Mouse (Mus musculus): ENCODE results near the gene Lrrc29. TPM values are rescaled to one million over a fixed set of nuclear protein-coding genes. Genes with fewer than 3 reads are reported as not detected.

The Lrrc29 gene
- 0.59 and 0.69 TPM in 2 replicates for polyA plus RNA-seq (2021; fragmentation: Nextera tagmentation)
- long read RNA-seq, experiment 1, partial matches to known transcripts = 2 of 9 reads
- long read RNA-seq, experiment 1, other reads (novel, unspliced or antisense) = 7 of 9 reads
- long read RNA-seq, experiment 2 = 0 reads

DNA sequence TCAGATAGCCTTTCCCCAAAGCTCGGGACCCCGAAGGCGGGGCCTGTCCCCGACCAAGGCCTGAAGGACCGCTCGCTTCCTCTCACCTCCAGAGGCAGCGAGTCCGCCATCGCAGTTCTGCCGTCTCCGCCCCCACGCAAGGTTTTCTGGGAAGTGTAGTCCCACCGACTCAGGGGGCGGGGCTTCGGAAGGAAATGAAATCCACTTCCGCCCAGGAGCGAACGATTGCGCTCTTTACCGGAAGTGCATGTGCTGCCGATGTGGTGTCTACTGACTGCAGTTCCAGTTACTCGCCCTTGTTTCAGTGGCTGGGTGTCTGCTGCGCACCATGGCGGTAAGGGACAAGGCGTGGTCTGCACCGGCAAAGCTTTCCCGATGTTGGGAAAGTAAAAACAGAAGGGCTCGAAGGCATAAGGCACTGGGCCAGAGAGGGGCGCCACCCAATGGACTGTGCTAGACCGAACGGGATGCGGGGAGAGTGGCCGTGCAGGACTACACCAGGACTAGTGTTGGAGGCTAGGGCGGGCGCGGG, at the start of gene Lrrc29, which contains the start of gene Tmem208:
Gene Lrrc29 (minus strand): TSS at position 138 of the 532 bp plus-strand sequence.
Gene Tmem208 (plus strand): TSS at position 214 of the 532 bp plus-strand sequence.

DNA sequence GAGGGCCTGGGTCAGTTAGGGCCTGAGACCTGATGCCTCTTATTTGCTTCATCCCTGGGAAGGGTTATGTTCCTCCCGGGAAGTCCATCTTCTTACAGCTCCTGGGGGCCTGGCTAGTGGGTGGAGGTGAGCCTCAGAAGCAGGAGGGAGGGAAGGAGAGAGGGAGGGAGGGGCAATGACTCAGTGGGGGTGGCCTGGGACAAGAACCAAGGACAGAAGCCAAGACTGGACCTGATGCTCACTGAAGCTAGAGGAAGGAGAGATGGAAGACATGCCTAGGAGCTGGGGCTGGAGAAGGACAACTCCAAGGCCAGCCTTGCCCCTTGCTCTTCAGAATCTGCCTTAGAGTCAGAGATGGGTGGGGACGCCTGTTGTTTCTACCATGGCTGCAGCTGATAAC, 47.0 kb upstream of the Lrrc29 start, which contains the start of gene Plekhg4:
Gene Plekhg4 (plus strand): TSS at position 243 of the 400 bp plus-strand sequence.

DNA sequence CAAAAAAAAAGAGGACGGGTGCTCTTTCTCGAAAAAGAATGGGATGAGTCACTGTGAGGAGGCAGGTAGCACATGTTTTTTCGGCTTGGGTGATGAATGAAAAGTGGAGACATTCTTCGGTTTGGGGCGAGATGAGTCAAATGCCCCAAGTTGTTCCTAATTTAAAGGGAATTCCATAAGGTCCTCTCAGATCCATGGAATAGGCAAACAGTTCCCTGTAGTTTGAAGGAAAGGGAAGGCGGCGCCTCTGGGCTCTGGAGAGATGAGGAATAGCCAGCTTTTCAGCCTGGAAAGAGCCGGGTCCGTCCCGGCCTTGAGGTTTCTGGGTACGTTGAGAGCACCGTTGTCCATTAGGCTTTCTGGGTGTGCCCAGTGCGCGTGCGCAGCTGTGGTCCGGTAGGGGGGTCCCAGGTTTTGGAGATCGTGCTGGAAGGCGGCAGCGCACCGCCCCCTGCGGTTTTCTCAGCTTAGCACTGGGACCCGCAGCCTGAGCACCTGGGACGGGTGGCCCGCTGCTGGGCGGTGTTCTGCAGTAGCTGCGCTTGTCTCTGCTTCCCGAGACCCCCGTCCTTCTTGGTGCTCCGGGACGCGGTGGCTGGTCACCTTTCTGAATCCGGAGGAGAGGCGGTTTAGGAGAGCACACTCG, 22.5 kb upstream of the Lrrc29 start, which contains the start of gene Slc9a5:
Gene Slc9a5 (plus strand): TSS at position 394 of the 646 bp plus-strand sequence.

DNA sequence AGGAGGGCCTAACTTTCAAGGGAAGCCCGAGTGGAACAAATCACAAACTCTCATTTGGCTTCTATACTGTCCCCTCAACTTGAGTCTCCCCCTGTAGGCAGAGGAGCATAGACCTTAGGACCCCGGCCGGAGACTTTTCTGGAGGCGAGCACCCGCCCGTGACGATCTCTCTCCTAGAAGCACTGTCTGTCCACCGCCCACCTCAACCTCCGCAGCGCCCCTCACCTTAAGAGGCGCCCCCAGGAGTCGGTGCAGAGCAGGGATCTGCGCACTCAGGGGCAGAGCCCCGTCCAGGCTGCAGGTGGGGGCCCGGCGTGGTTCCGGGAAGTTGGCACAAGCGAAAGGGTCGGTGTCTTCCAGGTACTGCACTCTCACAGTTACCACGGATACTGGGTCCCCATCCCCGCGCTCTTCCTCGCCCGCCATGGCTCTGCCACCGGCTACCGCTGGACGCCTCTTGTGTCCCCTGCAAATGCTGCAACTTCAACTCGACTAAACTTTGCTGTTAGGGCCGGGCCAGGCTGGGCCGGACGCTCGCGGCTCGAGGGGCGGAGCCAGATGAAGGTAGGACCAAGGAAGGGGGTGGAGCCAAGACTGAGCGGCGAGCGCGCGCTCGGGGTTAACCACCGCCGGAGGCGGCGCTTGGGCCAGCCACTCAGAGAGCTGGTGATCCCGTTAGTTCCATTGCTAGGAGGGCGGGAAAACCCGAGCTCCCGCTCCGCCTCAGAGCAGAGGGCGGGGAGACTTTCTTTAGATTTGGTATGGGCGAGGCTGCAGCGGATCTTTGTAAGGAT, 21.5 kb upstream of the Lrrc29 start, which contains the start of gene Fhod1:
Gene Fhod1 (minus strand): TSS at position 526 of the 794 bp plus-strand sequence.

DNA sequence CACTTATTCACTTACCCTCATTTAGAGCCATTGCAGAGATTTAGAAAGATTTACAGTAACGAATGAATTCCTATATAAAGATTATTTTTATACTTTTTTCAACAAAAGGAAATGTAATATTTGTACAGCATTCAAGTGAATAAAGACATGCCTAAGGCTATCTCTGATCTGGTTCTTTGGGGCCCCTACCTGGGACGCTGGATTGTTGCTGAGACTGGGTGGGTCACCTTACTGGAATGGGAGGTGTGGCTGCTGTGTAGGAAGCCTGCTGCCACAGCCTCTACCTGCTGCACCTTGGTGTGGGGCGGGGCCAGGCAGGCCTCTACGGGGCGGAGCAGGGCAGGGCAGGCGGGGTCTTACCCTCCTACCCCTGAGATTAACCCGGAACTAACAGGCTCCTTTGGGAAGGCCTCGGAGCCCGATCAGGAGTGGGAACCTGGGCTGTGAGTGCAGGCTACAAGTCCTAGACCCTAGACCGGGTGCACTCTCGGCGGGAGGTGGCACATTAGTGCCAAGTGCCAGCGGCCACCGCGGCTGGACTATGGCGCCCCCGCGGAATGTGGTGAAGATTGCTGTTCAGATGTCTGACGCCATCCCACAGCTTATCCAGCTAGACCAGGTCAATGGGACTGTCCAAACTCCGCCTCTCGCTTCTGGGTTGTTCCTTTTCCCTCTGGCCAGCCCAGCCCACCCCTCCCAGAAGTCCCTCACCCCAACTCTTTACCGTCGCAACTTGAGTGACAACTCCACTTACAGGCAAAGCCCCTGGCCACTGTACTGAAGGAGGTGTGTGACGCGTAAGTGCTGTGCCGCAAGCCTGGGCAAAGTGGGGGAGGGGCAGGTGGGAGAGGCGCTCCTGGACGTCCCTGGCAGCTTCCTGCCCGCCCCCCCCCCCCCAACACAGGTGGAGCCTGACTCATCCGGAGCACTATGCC, 20.6 kb downstream of the Lrrc29 start, which contains the start of gene Elmo3:
Gene Elmo3 (plus strand): TSS at position 391 of the 935 bp plus-strand sequence.

DNA sequence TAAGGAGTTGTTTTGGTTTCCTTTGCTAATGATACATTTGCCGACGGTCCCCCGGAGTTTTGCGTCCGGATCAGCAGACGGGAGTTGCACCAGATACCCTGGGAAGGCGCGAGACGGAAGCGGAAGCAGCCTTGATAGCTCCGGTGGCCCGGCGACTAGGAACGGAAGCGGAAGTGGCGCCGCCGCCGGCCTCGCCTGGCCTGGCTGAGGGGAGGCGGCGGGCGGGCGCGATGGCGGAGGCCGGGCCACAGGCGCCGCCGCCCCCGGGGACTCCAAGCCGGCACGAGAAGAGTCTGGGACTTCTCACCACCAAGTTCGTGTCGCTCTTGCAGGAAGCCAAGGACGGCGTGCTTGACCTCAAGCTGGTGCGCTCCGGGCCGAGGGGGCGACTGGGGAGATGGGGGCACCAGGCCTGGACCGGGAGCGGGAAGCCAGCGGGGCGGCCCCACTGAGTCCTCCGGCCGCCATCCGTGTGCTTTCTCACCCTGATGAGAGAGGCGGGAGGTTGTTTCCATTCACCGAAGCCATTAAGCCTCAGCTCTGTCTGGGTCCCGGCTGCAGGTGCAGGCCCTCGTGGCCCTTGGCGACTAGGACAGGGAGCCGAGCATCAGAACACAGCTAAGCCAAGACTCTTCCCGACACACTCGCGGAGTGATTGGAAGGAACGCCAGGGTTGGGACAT, 28.4 kb downstream of the Lrrc29 start, which contains the start of gene E2f4:
Gene E2f4 (plus strand): TSS at position 153 of the 682 bp plus-strand sequence.

DNA sequence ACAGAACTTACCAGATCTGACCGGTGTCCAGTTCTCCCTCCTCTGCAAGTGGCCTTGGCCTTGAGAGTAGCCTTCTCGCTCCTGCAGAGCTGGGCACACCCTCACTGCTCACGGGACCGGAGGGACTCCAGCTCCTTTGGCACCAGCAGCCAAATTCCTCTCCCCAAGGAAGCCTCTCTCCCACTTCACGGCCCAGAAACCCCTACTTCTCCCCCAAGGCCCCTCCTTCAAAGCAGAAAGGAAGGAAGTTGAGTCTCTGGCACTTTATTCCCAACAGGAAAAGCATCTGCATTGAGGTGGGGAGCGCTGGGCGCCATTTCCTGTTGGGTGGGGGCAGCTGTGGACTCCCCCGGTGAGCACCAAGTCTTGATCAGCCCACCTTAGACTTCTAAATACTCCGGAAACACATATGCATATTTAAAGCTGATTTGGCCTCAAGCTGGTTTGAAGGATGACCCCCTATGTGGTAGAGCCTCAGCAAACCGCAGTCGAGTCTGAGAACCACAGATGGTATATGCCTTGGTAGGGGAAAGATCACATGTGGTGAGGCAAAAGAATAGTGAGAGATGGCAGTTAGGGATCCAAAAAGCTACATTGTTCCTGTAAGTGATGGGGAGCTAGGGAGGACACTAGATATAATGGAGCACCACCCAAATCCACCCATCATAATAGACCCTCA, 30.0 kb downstream of the Lrrc29 start, which contains the start of gene Exoc3l:
Gene Exoc3l (minus strand): TSS at position 207 of the 679 bp plus-strand sequence.

DNA sequence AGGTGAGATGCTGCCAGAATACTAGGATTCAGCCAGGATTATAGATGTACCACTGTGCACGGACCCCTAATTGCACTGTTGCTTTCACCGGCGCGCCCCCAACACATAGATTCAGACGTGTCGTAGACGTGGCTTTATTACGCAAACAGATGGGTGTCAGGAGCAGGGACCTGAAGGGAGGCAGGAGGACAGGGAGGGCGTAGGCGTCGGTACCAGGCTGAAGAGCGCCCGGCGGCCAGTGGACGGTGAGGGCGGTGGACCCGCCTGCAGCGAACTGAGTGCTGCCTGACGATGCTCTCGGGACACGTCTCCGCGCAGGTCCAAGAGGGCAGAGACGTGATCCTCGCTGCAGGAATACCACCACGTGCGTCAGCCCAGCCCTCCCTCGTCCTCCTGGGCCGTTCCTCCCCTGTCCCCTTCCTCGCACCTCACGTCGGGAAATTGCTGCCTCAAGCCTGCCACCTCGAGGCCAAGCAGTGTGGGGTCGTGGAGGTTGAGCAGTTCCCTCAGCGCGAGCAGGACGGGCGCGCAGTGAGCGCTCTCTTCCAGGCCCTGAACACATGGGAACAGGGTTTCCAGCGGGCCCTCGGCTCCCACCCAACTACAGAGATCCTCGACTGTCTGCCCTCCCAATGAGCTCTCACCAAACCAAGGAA, 36.1 kb downstream of the Lrrc29 start, which contains the start of gene 4931428F04Rik:
Gene 4931428F04Rik (minus strand): TSS at position 60 of the 656 bp plus-strand sequence.

DNA sequence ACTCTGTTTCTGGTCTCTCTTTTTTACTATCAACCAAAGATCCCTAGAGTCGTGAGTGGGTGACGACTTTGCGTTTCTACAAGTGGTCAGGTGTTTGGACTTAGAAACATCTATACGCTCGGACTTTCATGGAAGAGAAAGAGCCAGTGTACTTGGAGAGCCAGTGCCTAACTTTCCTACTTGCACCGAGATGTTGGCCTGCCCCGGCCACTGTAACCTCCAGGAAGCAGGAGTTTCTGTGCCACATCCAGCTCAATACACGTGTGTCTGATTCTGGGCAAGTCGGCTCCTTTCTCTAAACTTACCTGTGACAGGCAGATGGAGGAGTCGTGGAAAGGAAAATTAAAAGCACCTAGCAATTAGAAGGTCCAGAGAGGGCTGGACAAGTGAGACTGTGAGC, 50.2 kb downstream of the Lrrc29 start, which contains the start of gene Nol3:
Gene Nol3 (plus strand): TSS at position 301 of the 400 bp plus-strand sequence.

DNA sequence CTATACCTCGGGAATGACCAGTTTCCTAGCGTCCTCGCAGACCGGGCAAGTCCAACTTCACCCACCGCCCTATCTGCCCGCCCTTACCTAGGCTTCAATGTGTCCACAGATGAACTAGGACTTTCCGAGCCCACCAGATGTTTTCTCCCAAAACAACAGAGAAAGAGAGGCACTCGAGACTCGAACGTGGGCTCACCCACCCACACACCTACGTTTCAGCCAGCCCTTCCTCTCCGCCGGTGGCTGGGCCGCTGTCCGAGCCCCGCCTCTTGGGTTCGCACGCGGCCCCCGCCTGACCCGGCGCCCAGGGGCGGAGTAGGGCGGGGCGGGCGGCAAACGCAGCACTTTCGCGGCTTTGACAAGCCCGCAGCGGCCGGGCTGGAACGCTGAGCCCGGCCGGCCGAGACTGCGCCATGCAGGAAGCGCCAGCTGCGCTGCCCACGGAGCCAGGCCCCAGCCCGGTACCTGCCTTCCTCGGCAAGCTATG, 56.6 kb downstream of the Lrrc29 start, which contains the start of gene Hsf4:
Gene Hsf4 (plus strand): TSS at position 341 of the 487 bp plus-strand sequence.

DNA sequence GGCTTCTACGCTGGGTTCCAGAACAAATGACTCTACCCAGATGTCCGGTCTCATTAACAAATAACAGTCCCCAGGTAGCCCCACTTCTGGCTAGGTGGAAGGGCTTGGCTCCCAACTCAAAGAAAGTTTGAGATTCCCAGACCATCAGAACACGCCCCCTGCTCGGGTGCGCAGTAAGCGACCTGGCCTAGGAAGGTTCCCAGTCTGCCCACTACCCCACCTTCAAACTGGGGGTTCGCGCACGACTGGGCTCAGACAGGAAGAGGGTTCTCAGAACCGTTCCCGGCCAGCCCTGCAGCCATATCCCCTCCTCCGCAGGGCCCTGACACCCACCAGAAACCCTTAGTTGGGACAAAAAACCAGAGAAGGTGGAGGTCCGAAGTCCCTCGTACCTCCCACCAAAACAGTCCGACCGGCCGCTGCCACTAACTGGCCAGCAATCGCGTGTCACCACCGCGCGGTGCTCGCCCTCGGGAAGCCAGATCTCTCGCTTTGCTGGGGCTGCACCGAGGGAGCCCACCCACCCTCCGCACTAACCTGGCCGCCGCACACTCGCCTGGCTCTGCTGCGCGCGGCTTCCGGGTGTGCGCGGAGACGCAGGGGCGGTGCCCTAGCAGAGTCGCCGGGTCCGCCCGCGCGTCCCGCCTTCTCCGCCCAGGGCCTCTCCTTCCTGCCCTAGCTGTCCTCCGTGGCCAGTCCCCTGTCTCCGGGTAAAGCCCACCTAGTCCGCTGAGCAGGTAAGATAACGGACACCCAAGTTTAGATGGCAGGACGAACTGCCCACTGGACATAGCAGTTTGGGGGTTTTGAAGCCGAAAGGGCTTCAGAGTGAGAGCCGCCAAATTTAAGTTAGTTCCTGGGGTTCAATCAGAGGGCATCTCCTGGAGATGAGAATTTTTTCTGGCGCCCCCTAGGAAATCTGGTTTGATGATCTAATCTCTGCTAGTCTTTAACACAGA, 61.8 kb downstream of the Lrrc29 start, which contains the start of the genes Tradd and Fbxl8:
Gene Tradd (minus strand): TSS at position 586 of the 959 bp plus-strand sequence.
Gene Fbxl8 (plus strand): TSS at position 625 of the 959 bp plus-strand sequence.

Other genes starting within 250 kb of the Lrrc29 start
- not detected in 2 replicates for gene Ces3b, start 242.5 kb downstream of the Lrrc29 start, polyA plus RNA-seq (2021; fragmentation: Nextera tagmentation)
- gene Ces4a, start 194.5 kb downstream of the Lrrc29 start, polyA plus RNA-seq (2021; fragmentation: Nextera tagmentation) = not detected in 2 replicates
- gene Cbfb, start 155.6 kb downstream of the Lrrc29 start, polyA plus RNA-seq (2021; fragmentation: Nextera tagmentation) = 8.5 and 10.8 TPM in 2 replicates
- gene D230025D16Rik, start 101.1 kb downstream of the Lrrc29 start, polyA plus RNA-seq (2021; fragmentation: Nextera tagmentation) = 22.2 and 27.3 TPM in 2 replicates
- gene B3gnt9, start 71.1 kb downstream of the Lrrc29 start, polyA plus RNA-seq (2021; fragmentation: Nextera tagmentation) = 3.3 and 4.8 TPM in 2 replicates
- gene Tradd, start 61.7 kb downstream of the Lrrc29 start, polyA plus RNA-seq (2021; fragmentation: Nextera tagmentation) = 8.4 and 9.6 TPM in 2 replicates
- 1.7 and 2.3 TPM in 2 replicates for gene Fbxl8, start 61.6 kb downstream of the Lrrc29 start, polyA plus RNA-seq (2021; fragmentation: Nextera tagmentation)
- gene Hsf4, start 56.5 kb downstream of the Lrrc29 start, polyA plus RNA-seq (2021; fragmentation: Nextera tagmentation) = 3.0 and 10.1 TPM in 2 replicates
- gene Nol3, start 50.1 kb downstream of the Lrrc29 start, polyA plus RNA-seq (2021; fragmentation: Nextera tagmentation) = 24.6 and 25.1 TPM in 2 replicates
- 11.4 and 13.1 TPM in 2 replicates for gene 4931428F04Rik, start 36.4 kb downstream of the Lrrc29 start, polyA plus RNA-seq (2021; fragmentation: Nextera tagmentation)
- 3.5 and 4.2 TPM in 2 replicates for gene Exoc3l, start 30.2 kb downstream of the Lrrc29 start, polyA plus RNA-seq (2021; fragmentation: Nextera tagmentation)
- gene E2f4, start 28.6 kb downstream of the Lrrc29 start, polyA plus RNA-seq (2021; fragmentation: Nextera tagmentation) = 6.2 and 34.8 TPM in 2 replicates
- 0.30 and 0.51 TPM in 2 replicates for gene Elmo3, start 20.7 kb downstream of the Lrrc29 start, polyA plus RNA-seq (2021; fragmentation: Nextera tagmentation)
- 107 and 111 TPM in 2 replicates for gene Tmem208, start 76 bp upstream of the Lrrc29 start, polyA plus RNA-seq (2021; fragmentation: Nextera tagmentation)
- gene Fhod1, start 21.7 kb upstream of the Lrrc29 start, polyA plus RNA-seq (2021; fragmentation: Nextera tagmentation) = 0.18 and 0.25 TPM in 2 replicates
- gene Slc9a5, start 22.6 kb upstream of the Lrrc29 start, polyA plus RNA-seq (2021; fragmentation: Nextera tagmentation) = 2.7 and 6.3 TPM in 2 replicates
- not detected in 2 replicates for gene Plekhg4, start 47.0 kb upstream of the Lrrc29 start, polyA plus RNA-seq (2021; fragmentation: Nextera tagmentation)
- gene Kctd19, start 87.2 kb upstream of the Lrrc29 start, polyA plus RNA-seq (2021; fragmentation: Nextera tagmentation) = not detected in 2 replicates
- gene Lrrc36, start 87.3 kb upstream of the Lrrc29 start, polyA plus RNA-seq (2021; fragmentation: Nextera tagmentation) = 0.18 TPM in 1 of 2 replicates, not detected in the other
- 48.4 and 62.7 TPM in 2 replicates for gene Tppp3, start 145.2 kb upstream of the Lrrc29 start, polyA plus RNA-seq (2021; fragmentation: Nextera tagmentation)
- gene Zdhhc1, start 170.6 kb upstream of the Lrrc29 start, polyA plus RNA-seq (2021; fragmentation: Nextera tagmentation) = 21.7 and 24.6 TPM in 2 replicates
- gene Hsd11b2, start 192.5 kb upstream of the Lrrc29 start, polyA plus RNA-seq (2021; fragmentation: Nextera tagmentation) = not detected in 2 replicates
- gene Atp6v0d1, start 239.8 kb upstream of the Lrrc29 start, polyA plus RNA-seq (2021; fragmentation: Nextera tagmentation) = 129 and 234 TPM in 2 replicates

Data from left cerebral cortex, adult 6 months (tissue).